Mouse (Mus musculus): ENCODE data around the gene Gdf3.

Gdf3 gene

GRCm38 (mm10) chr6:122561005-122561404 is 48.9 kb downstream of the Gdf3 start:
- DNase-seq: peak in 1 of 2 experiments; percentile 3

GRCm38 (mm10) chr6:122560427-122560826 is 49.5 kb downstream of the Gdf3 start:
- DNase-seq: peak; percentile 51 to 52

- DNase-seq: peak in 1 of 2 experiments; percentile 9
These were observed 52.8 kb downstream of the Gdf3 start for GRCm38 (mm10) chr6:122556959-122557561.

Data from thymus, adult 18-20 months (tissue).